Mouse (Mus musculus): ENCODE measurements around the gene Rac1.

DNA sequence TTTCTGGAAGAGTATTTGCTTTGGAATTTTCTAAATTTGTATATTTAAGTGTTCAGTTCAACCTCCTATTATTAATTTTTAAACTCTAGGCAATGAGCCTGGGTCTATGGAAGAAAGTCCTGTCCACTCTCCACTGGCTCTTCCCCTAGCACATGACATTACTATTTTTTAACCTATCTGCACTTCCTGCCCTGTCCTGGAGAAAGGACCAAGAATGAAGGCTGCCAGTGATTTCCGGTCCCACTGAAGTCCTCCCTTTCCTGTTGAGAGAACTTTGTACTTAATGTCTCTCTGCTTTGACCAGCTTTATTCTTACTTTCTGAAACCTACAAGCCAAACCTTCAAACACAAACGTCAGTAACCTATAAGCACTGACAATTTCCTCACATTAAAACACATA lies 7.4 kb downstream of the Rac1 start:
- no peak for TF ChIP-seq CTCF (IDR thresholded peaks at IDR 0.05; ENCODE audit: borderline replicate concordance, extremely low read depth, insufficient read depth, insufficient read length)
- TF ChIP-seq POLR2A (IDR thresholded peaks at IDR 0.05; ENCODE audit: borderline replicate concordance, extremely low read depth, insufficient read depth, insufficient read length, poor library complexity, severe bottlenecking), result no peak

Measured in brain, embryonic 14.5 days (tissue).